Mouse (Mus musculus) brain, embryonic 18.5 days (tissue): ENCODE measurements around the gene Serpina1d.
"Not testable (repeated sequence)": the region's sequence is repeated elsewhere in the genome, so short reads cannot be mapped to it uniquely, and the experiment has no call there.

Experiments
- DNase-seq: peaks from one replicate; pipeline ENCODE4 v3.0.0-alpha.2; 2012; ENCODE audit warnings: low read depth, low spot score

The Serpina1d gene

DNA sequence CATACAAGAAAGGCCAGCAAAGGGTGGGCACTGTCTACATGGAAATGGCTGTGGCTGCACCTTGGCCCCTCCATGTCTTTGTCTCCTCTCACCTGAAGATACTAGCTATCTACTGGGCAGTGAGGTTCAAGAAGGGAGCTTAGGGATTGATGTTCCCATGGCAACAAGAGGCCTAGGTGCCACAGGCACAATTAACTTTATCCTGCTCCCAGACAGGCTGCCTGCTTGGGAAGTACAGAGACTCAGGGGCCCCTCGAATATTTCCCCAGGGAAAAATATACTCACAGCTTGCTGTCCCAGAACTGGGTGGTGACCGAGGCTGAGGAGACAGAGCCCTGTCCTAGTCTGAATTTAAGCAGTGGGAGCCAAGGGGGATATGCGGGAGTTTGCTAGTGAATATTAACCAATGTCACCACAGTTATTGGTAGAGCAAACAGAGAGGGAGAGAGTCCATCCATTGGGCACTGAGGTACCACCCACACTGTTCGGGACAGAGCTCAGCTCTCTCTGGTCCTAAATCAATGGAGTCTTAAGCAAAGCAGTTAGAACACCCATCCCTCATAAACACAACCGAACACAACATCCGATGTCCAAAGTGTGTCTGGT is at the start of gene Serpina1d:
Gene Serpina1d, minus strand, starts transcription at position 347 of the 606 bp plus-strand sequence.
- not testable (repeated sequence) for DNase-seq

DNA sequence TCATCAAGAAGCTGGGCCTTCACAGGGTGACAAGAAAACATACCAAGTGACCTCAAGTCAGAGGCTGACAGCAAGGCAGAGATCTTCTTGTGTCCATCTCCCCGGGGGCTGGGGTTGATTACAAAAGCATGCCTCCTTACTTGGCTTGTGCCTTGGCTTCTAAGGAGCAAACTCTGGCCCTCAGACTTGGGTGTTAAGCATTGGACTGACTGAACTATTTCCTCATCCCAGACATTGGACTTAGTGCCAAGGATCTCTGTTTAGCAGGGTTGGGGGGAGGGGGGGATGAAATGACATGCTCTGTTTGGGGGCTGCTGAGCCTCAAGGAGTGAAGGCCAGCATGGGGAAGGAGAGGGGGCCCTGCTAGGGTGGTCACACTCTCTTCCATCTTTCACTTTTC is 2.8 kb downstream of the Serpina1d start:
- DNase-seq = not testable (repeated sequence)

DNA sequence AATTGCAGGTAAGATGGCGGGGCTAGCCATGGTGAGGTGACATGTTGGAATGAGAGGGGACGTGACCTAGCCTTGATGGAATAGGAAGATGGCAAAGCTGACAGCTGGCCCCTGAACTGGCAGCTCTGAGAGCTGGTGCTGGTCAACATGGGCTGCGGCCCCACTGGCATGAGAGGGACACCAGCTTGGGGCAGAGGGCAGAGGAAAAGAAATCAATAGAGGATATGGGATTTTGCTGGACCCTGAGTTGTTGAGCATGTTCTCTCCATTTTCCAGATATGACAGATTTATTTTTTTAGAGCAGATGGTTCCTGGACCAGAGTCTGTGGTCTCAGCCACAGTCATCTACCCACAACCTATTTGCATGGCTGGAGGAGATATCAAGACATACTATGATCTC is 10.3 kb downstream of the Serpina1d start:
- DNase-seq = not testable (repeated sequence)

DNA sequence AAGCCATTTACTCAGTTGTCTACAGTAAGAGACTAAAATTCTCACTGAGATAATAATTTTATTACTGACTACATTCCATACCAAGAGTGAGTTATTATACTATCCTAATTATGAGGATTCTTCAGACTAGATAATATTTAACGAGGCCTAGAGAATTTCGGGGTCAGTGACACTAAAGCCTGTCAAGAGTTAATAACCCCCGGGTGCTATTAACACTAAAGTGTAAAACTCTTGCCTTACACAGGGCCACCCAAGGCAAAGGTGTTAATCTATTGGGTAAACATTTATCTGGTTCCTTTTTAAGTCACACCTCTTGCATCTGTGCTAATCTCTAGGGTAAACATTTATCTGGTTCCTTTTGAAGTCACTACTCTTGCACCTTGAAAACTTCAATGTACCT is 13.1 kb downstream of the Serpina1d start:
- not testable (repeated sequence) for DNase-seq

DNA sequence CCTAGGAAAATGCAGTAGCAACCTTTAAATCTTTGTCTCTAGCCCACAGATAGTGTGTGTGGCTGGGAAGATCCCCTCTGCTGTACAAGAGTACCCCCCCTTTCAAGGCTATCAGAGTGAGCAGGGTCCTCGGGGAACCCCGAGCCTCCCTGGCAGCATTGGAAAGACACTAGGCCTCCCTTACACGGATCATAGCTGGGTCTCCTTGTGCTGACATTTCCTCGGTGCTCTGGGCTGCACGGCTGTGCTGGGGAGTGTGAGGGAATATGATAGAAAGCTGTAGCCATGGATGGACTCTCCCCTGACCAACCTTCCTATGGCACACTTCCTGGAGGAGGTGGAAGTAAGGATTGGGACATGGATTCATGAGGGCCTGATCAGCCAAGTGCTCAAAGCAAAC is 27.4 kb downstream of the Serpina1d start:
- not testable (repeated sequence) for DNase-seq

DNA sequence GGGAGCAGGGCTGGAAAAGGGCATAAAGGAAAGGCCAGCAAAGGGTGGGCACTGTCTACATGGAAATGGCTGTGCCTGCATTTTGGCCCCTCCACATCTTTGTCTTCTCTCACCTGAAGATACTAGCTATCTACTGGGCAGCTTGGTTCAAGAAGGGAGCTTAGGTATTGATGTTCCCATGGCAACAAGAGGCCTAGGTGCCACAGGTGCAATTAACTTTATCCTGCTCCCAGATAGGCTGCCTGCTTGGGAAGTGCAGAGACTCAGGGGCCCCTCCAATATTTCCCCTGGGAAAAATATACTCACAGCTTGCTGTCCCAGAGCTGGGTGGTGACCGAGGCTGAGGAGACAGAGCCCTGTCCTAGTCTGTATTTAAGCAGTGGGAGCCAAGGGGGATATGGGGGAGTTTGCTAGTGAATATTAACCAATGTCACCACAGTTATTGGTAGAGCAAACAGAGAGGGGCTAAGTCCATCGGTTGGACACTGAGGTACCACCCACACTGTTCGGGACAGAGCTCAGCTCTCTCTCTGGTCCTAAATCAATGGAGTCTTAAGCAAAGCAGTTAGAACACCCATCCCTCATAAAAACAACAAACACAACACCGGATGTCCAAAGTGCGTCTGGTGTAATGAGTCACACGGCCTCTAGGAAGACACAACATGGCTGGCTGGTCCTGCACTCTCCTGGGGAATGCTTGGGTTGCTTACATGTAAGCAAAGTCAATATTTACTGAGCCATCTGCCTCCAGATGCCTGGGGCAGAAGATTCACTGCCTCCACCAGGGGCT is 35.4 kb downstream of the Serpina1d start:
- DNase-seq = not testable (repeated sequence)

DNA sequence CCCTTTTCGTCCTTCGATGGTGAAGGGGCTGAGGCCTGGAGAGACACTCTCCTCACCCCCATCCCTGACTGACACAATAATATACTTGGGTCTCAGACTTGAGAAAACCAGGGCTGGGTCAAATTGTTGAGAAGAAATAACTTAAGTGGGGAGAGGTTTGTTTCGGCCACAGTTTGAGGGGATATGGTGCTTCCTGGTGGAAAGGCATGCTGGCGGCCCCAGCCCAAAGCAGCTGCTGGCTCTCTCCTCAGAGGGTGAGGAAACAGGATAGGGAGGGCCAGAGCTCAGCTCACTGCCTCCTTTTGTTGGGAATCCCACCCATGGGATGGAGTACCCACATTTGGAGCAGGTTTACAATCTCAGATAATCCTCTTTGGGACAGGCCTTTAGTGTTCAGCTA is 37.8 kb downstream of the Serpina1d start:
- DNase-seq = not testable (repeated sequence)

DNA sequence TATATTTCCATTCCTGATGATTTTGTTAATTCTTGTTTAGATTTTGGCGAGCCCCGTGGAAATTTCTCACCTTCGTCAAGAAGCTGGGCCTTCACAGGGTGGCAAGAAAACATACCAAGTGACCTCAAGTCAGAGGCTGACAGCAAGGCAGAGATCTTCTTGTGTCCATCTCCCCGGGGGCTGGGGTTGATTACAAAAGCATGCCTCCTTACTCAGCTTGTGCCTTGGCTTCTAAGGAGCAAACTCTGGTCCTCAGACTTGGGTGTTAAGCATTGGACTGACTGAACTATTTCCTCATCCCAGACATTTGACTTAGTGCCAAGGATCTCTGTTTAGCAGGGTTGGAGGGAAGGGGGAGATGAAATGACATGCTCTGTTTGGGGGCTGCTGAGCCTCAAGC is 38.3 kb downstream of the Serpina1d start:
- DNase-seq = not testable (repeated sequence)
